8 mouse cellular contexts compared by ENCODE assay signal in genomic region chr7:114020057-114020703, GRCm38 (mm10).
DNase-seq lines count a peak whose midpoint lies in the region; ATAC-seq and TF ChIP-seq lines count a peak whose summit lies in the region.

No protein-coding gene starts in this region.

- no peak for TF ChIP-seq POLR2A in bone marrow macrophage, adult 2 months (IDR thresholded peaks at IDR 0.05; ENCODE audit: borderline replicate concordance, low read depth, low read length)
- TF ChIP-seq POLR2A in limb, embryonic 14.5 days (IDR thresholded peaks at IDR 0.05; ENCODE audit: borderline replicate concordance, extremely low read depth, insufficient read depth, insufficient read length), result no peak

- H3K27ac ChIP-seq in bone marrow macrophage, adult 2 months (ENCODE audit: insufficient read depth, low read depth, low read length), result no peak overlapping the region
- no peak overlapping the region for H3K27ac ChIP-seq in hindbrain, embryonic 11.5 days (ENCODE audit: low read depth, low read length)
- no peak overlapping the region for H3K27ac ChIP-seq in limb, embryonic 14.5 days (replicated peaks; ENCODE audit: low read depth, low read length)
- H3K27ac ChIP-seq in neural tube, embryonic 11.5 days (ENCODE audit: low read depth, low read length), result no peak overlapping the region

- no peaks in the 10 kb centered on the region for H3K36me3 ChIP-seq in hindbrain, embryonic 11.5 days (ENCODE audit: control insufficient read depth, insufficient read depth, low read length)
- H3K36me3 ChIP-seq in limb, embryonic 14.5 days (ENCODE audit: control insufficient read depth, insufficient read depth, low read length), result no peaks in the 10 kb centered on the region
- H3K36me3 ChIP-seq in neural tube, embryonic 11.5 days (ENCODE audit: control insufficient read depth, insufficient read depth, low read length), result no peaks in the 10 kb centered on the region

- no peaks in the 10 kb centered on the region for H3K9me3 ChIP-seq in hindbrain, embryonic 11.5 days (ENCODE audit: control insufficient read depth, low read length)
- no peaks in the 10 kb centered on the region for H3K9me3 ChIP-seq in limb, embryonic 14.5 days (ENCODE audit: control insufficient read depth, low read length)
- H3K9me3 ChIP-seq in neural tube, embryonic 11.5 days (ENCODE audit: control insufficient read depth, low read length), result no peaks in the 10 kb centered on the region

- no peak for TF ChIP-seq CTCF in bone marrow macrophage, adult 2 months (IDR thresholded peaks at IDR 0.05; ENCODE audit: low read depth, low read length)

- peaks cover 9% of the 10 kb centered on the region for H3K4me1 ChIP-seq in bone marrow macrophage, adult 2 months (ENCODE audit: control insufficient read depth, insufficient read depth, low read length)
- H3K4me1 ChIP-seq in hindbrain, embryonic 11.5 days (replicated peaks; ENCODE audit: control insufficient read depth, insufficient read depth, low read length), result no peaks in the 10 kb centered on the region
- no peaks in the 10 kb centered on the region for H3K4me1 ChIP-seq in limb, embryonic 14.5 days (ENCODE audit: control insufficient read depth, insufficient read depth, low read length)
- H3K4me1 ChIP-seq in neural tube, embryonic 11.5 days (ENCODE audit: control insufficient read depth, insufficient read depth, low read length), result no peaks in the 10 kb centered on the region

- peak overlapping the region; percentile 89 for H3K4me3 ChIP-seq in bone marrow macrophage, adult 2 months (ENCODE audit: insufficient read depth, low read length)
- peak overlapping the region; percentile 26 for H3K4me3 ChIP-seq in hindbrain, embryonic 11.5 days (ENCODE audit: low read depth, low read length)
- H3K4me3 ChIP-seq in limb, embryonic 14.5 days (replicated peaks; ENCODE audit: low read length), result peak overlapping the region; percentile 37
- H3K4me3 ChIP-seq in neural tube, embryonic 11.5 days (ENCODE audit: low read depth, low read length), result peak overlapping the region; percentile 24

- peak overlapping the region; percentile 46 for H3K4me2 ChIP-seq in hindbrain, embryonic 11.5 days (replicated peaks; ENCODE audit: low read depth, low read length)
- H3K4me2 ChIP-seq in limb, embryonic 14.5 days (replicated peaks; ENCODE audit: low read depth, low read length, severe bottlenecking), result peak overlapping the region; percentile 63
- H3K4me2 ChIP-seq in neural tube, embryonic 11.5 days (ENCODE audit: low read depth), result peak overlapping the region; percentile 39

- H3K9ac ChIP-seq in hindbrain, embryonic 11.5 days (ENCODE audit: low read depth, low read length), result no peak overlapping the region; the same call in 1 of the 2 replicates
- H3K9ac ChIP-seq in limb, embryonic 14.5 days (ENCODE audit: low read depth, low read length, severe bottlenecking), result peak overlapping the region; percentile 46; the same call in 1 of the 2 replicates
- H3K9ac ChIP-seq in neural tube, embryonic 11.5 days (ENCODE audit: low read length), result no peak overlapping the region

- no peak for DNase-seq in frontal cortex, postnatal 10 days (ENCODE audit: low spot score in 2 of 2)
- DNase-seq in hindbrain, embryonic 11.5 days (ENCODE audit: low spot score), result no peak
- no peak for DNase-seq in limb, embryonic 14.5 days (ENCODE audit: low spot score)
- DNase-seq in neural tube, embryonic 11.5 days (ENCODE audit: low spot score), result no peak
- no peak for DNase-seq in adrenal gland, postnatal 25 days
- no peak for DNase-seq in layer of hippocampus, adult 9-11 months

- 5% methylated on average over 11 of the region's 11 CpGs for WGBS in hindbrain, embryonic 11.5 days
- WGBS in limb, embryonic 14.5 days, result 6% methylated on average over 11 of the region's 11 CpGs
- 9% methylated on average over 11 of the region's 11 CpGs for WGBS in neural tube, embryonic 11.5 days

- no peaks in the 10 kb centered on the region for H3K27me3 ChIP-seq in hindbrain, embryonic 11.5 days (ENCODE audit: control insufficient read depth, insufficient read depth, low read length)
- H3K27me3 ChIP-seq in limb, embryonic 14.5 days (ENCODE audit: control insufficient read depth, insufficient read depth, low read length), result no peaks in the 10 kb centered on the region
- H3K27me3 ChIP-seq in neural tube, embryonic 11.5 days (ENCODE audit: control insufficient read depth, insufficient read depth, low read length), result no peaks in the 10 kb centered on the region

- peak; percentile 60; the same call in 1 of the 2 replicates for ATAC-seq in frontal cortex, adult (ENCODE audit: low TSS enrichment)
- ATAC-seq in hindbrain, embryonic 11.5 days (ENCODE audit: low FRiP score), result no peak
- no peak for ATAC-seq in limb, embryonic 14.5 days (ENCODE audit: low FRiP score, low read depth)
- ATAC-seq in neural tube, embryonic 11.5 days (ENCODE audit: insufficient read depth, low FRiP score, low TSS enrichment), result 0 out of 2 replicates have a peak, but pooled peaks have one; percentile 6

Comparison
In these comparisons a context has a peak if more than half of its experiments do, and no peak if none do; other contexts are left out.
1. ATAC-seq: peak in frontal cortex, adult (single experiment) and neural tube, embryonic 11.5 days (single experiment); none in hindbrain, embryonic 11.5 days (single experiment) and limb, embryonic 14.5 days (single experiment).
2. H3K4me3 ChIP-seq: peak in every context shown above with its lines; median percentile 89 in bone marrow macrophage, adult 2 months; 37 in limb, embryonic 14.5 days; 26 in hindbrain, embryonic 11.5 days; 24 in neural tube, embryonic 11.5 days.
3. Peak in every context shown above with its lines, with median percentiles within 50 percentile points of each other: H3K4me2 ChIP-seq.